Mouse (Mus musculus): ENCODE data around the gene Tacr3.

The Tacr3 gene

DNA sequence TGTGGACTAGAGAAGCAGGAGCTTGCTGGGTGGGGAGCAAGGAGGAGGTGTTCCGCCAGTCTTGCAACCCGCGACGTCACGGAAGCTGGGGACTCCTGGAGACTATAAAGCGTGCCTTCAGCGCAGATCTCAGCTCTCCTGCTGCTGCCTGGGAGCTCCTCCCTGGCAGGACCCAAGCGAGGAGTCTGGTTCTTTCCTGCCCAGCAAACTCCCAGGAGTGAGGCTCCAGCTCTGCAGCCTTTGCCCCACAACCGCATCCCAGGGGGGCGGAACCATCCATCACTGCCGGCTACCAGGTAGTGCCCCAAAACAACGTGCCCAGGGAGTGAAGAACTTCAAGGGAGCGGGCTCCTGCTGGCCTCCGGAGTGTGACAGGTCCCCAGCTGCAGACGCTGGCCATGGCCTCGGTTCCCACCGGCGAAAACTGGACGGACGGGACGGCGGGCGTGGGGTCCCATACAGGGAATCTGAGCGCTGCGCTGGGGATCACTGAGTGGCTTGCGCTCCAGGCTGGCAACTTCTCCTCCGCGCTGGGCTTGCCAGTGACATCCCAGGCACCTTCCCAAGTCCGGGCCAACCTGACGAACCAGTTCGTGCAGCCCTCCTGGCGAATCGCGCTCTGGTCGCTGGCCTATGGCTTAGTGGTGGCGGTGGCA is at the start of gene Tacr3:
Gene Tacr3 (plus strand): TSS at position 133 of the 656 bp plus-strand sequence.
- no peak for DNase-seq

DNA sequence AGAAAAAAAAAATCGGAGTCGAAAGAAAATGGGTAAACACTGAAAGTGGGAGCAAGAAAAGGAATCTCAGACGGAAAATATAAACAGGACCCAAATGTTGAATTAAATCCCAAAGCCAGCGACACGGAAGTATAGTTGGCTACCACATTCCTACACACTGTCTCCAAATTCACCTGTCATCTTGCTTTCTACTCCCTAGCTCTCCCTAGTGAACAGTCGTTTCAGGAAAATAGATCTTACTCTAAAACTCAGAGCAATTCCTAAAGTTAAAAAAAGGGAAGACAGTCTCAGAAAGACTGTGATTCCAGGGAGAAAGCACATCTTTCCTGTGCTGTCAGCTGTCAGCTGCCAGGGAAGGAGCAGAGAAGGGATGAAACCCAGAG is 324 bp upstream of the Tacr3 start:
- no peak for DNase-seq

DNA sequence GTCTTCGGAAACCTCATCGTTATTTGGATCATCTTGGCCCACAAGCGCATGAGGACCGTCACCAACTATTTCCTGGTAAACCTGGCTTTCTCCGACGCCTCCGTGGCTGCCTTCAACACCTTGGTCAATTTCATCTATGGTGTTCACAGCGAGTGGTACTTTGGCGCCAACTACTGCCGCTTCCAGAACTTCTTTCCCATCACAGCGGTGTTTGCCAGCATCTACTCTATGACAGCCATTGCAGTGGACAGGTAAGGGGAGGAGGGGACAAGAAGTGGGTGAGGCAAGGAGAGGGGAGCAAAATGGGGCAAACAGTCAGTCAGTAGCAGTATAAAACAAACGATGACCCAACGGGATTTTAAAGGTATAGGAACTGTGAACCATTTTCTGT is 719 bp downstream of the Tacr3 start:
- DNase-seq: no peak

DNA sequence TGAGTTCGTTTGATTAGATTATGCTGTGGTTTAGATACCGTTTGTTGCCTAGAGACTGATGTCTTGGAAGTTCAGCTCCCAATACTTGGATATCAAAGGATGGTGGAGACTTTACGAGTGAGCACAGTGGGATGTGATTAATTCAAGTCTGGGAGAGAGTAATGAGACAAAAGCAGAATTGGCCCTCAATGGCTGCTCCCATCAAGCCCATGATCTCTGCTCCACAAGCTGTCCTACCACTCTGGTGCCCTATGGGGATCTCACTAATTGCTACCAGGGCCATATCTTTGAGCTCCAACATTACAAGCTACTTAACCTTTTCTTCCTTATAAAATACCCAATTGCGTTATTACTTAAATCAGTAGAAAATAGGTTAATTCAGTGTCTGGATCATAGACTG is 22.5 kb downstream of the Tacr3 start:
- DNase-seq: no peak

DNA sequence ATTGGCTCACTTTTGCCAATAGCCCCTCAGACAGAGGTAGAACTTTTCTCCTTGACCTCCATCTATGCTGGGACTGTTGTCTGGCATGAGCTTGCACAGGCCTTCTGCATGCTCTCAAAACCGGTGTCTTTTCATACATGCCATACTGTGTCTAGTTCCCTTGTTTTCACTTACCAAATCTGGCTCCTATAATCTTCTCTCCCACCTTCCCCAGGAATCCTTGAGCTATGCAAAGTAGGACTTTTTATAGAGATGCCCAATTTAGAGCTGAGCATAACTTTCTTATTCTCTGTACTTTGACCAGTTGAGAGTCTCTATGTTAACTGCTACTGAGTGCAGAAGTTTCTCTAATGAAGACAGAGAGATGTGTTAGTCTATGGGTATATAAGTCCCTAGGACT is 48.9 kb downstream of the Tacr3 start:
- DNase-seq: no peak

DNA sequence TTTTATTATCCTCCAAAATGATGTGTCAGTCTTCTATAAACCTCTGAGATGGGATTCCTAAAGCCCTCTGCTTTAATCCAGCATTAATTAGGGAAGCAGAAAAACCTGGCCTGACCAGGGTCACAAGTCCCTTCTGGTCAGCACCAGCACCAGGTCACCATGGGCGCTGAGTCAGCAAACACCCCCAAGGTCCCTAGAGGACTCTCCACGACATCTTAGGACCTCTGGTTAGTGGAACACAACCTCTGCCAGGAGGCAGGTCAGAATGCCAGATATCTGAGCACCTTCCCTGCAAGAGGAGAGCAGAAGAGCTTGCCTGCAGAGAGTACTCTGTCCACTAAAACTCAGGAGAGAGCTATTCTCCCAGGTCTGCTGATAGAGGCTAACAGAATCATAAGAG is 67.0 kb downstream of the Tacr3 start:
- no peak for DNase-seq

DNA sequence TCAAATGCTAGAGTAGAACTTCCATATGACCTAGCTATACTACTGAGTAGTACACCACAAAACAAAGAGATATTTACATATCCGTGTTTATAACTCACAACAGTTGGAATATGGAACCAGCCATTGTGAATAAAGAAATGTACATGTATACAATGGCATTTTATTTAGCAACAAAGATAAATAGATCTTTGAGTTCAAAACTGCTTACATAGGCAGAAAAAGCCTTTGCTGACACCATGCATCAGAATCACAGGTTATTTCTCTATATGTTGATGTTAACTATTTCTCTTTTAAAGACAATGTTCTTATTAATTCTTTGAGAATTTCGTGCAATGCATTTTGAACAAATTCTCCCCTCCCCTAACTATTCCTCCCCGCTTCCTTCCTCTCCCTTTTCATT is 80.1 kb downstream of the Tacr3 start:
- DNase-seq: no peak

DNA sequence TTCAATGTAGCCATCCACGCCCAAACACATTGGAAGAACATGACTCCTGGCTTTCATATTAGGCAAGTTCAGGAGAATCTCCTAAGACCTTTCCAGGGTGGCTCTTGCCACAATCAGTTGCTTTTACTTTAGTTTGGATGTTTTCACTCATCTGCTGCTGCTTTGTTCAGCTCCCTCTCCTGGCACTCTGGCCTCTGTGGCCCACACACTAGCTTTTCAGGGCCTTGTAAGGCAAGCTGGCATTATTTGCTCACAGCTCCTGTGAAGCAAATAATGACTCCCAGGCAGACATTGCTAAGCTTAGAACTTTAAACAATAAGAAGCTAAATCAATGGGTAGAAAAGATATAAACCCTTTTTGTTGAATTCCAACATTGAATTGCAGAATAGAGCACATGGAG is 105.9 kb downstream of the Tacr3 start:
- no peak for DNase-seq

DNA sequence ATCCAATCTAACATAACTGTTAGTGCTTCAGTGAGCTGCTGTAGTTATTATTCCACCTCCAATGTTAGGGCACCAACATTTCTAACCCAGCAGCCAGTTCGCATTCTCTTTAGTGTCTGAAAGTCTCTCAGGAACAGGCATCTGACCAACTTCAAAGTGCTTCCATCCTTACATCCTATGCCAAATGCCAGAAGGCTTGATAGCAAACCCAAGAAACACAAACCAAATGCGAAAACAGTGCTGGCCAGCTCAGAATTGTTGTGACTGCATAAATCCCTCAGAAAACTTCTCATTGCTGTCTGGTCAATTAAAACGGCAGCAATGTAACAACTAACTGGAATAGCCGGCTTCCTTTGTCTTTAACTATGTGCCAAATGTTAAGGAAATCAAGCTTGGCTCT is 106.7 kb downstream of the Tacr3 start:
- no peak for DNase-seq

DNA sequence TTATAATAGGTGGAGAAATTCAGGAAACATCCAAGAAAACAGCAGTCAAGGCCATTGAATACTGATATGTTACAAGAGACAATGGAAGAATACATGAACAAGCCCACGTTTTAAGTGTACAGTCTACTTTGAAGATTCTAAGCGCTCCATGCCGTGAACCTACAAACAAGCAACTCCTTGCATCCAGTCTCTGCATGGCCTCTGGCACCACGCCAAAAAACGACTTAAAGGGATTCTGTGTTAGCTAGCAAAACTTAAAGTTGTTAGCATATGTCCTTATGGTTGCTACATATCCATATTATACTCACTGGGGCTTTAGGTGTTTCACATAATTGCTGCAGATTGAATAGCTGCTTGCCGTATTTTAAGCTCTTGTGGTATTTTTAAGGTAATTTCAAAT is 134.7 kb downstream of the Tacr3 start:
- DNase-seq: no peak

DNA sequence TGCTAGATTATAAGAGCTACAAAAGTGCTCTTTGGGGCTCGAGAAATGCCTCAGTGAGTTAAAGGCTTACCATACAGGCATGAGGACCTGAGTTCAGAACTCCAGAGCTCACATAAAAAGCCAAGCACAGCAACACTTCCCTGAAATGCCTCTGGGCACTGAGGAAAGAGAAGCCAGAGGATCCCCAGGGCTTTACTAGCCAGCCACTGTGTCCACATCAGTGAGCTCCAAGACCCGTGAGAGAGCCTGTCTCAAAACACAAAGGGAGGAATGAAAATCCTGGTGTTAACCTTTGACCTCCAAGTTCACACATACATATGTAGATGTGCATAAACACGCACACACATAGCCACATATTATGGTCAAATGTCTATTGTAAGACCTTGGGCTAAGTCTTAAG is 150.1 kb downstream of the Tacr3 start:
- DNase-seq: no peak

DNA sequence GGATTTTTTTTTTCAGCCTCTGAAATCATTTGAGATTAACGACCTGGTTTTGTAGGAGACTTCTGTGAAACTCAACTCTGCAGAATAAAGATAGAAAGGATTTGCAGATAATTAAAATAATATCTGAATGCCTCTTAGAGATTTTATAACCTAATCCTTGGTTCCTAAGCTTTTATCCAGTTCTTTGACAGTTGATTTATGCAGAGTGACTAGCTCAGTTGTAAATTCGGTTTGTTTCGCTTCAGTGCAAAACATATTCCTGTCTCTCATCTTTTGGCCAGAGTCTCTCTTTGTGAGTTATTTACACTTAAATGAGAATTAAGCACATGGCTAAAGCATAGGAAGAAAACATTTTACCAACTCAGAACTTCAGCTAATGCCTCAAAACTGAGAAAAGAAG is 151.3 kb downstream of the Tacr3 start:
- DNase-seq: no peak

All from cerebellum, adult 9-11 months (tissue).